Mouse (Mus musculus) embryonic fibroblast, embryonic 13.5 days (primary cell): ENCODE results near the gene Ptpra. TPM values are rescaled to one million over a fixed set of nuclear protein-coding genes. Genes with fewer than 3 reads are reported as not detected.

Experiments
- H3K27ac ChIP-seq: 2 replicates; pipeline ENCODE4 v1.5.1; 2012; ENCODE audit warnings: low read length, control low read depth, inconsistent platforms; ENCODE audit not compliant: insufficient read depth
- H3K4me1 ChIP-seq: 2 replicates; pipeline ENCODE4 v1.6.1; 2011; ENCODE audit warnings: low read length; ENCODE audit not compliant: control insufficient read depth, insufficient read depth
- H3K4me3 ChIP-seq: 2 replicates; pipeline ENCODE4 v1.5.1; 2011; ENCODE audit warnings: mild to moderate bottlenecking, control low read depth, low read length; ENCODE audit not compliant: insufficient read depth
- CTCF ChIP-seq: IDR thresholded peaks from 2 replicates; pipeline ENCODE4 v1.5.1; 2011; ENCODE audit warnings: mild to moderate bottlenecking, control low read depth, low read length, moderate library complexity, borderline replicate concordance; ENCODE audit not compliant: insufficient read depth
- POLR2A ChIP-seq: IDR thresholded peaks from 2 replicates; pipeline ENCODE4 v1.6.1; 2011; ENCODE audit warnings: low read depth, mild to moderate bottlenecking, control low read depth, low read length, moderate library complexity
- polyA plus RNA-seq: library from polyadenylated mRNA; stranded (reverse); fragments of >200 nt; gene quantifications from 2 replicates; pipeline ENCODE4 v1.2.4, GENCODE M21; 2011; ENCODE audit warnings: low read depth; ENCODE audit not compliant: missing spikeins, insufficient read length

The Ptpra gene
- polyA plus RNA-seq, 1 experiment, result 116 TPM

DNA sequence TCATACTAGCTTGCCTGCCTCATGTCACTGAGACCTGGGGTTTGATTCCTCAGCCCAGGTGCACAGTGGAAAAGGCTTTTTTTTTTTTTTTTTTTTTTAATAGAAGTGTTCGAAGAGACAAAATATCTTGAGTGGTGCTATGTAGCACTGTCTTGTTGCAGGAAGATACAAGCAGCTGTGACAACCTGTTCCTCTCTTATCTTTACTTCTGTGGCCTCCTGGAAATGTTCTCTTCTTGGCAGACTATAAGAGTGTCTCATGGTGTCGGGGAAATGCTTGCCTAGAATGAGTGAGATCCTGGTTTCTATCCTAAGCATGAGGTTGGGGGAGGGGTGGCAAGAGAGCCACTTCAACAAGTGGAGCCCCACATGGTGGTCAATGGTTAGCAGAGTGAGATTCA is 138.3 kb downstream of the Ptpra start:
- no peak for TF ChIP-seq CTCF
- no peak for TF ChIP-seq POLR2A
- H3K4me3 ChIP-seq, result no peak overlapping the region
- no peaks in the 10 kb centered on the region for H3K4me1 ChIP-seq
- H3K27ac ChIP-seq, result no peak overlapping the region

DNA sequence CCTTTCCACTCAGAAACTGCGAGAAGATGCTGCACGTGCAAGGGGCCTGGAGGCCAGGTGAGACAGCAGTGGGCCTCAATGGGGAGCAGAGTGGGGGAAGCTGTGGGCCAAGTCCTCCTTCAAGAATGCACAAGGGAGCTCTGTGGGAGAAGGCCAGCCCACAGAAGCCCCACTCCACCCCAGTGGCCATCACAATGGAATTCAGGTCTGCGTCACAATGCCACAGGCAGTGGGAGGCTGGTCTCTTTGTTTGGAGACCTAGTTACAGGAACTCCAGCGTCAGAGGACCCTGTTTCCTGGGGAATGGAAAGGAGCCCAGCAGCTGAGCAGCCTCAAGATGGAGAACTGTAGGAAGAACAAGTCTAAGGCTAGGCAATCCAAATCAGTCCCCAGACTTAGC is 139.1 kb downstream of the Ptpra start:
- TF ChIP-seq POLR2A, result no peak
- TF ChIP-seq CTCF, result no peak
- Histone ChIP-seq H3K4me3 (no peak overlapping the region), H3K27ac (no peak overlapping the region), H3K4me1 (no peaks in the 10 kb centered on the region)

DNA sequence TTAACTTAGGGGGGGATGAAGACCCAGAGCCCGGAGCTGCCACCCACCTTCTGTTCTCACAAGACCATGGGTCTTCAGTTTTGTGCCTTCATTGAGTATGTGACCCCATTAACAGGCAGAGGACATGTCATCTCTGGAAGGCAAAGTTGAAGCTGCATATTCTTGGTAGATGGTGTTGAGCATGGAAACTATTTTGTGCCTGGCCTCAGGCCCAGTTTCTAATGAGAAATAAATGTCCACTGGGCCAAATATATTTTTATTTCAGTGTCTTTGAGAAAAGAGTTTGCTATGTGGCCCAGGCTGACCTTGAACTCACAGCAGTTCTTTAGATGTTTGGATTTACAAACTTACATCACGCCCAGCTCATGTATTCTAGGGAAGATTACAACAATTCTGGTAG is 139.7 kb downstream of the Ptpra start:
- Histone ChIP-seq H3K4me3 (no peak overlapping the region), H3K27ac (no peak overlapping the region), H3K4me1 (no peaks in the 10 kb centered on the region)
- TF ChIP-seq CTCF, result no peak
- no peak for TF ChIP-seq POLR2A

- Histone ChIP-seq H3K4me3 (no peak overlapping the region), H3K4me1 (no peaks in the 10 kb centered on the region), H3K27ac (no peak overlapping the region)
- TF ChIP-seq CTCF (no peak), POLR2A (no peak)
Measured at GRCm38 (mm10) chr2:130591016-130591415, 140.9 kb downstream of the Ptpra start.

DNA sequence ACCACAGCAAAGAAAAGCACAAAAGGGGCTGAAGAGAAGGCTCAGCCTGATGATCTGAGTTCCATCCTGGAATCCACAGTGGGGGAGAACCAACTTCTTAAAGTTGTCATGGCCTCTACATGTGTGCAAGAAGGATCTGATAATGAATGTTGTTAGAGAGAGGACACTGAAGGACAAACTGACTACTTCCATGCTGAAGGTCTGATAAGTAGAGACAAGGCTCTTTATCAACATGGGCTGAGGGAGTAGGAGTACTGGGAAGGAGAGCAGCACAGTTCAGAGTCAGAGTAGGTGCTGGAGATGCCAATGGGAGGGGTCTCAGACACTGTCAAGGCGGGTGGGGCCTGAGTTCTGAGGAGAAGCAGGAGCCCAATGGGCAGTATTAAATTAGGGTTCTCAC is 145.5 kb downstream of the Ptpra start:
- Histone ChIP-seq H3K4me1 (no peaks in the 10 kb centered on the region), H3K27ac (no peak overlapping the region), H3K4me3 (no peak overlapping the region)
- TF ChIP-seq CTCF, result no peak

GRCm38 (mm10) chr2:130597601-130598010 is 147.5 kb downstream of the Ptpra start:
- no peak overlapping the region for H3K4me3 ChIP-seq
- H3K4me1 ChIP-seq, result no peaks in the 10 kb centered on the region
- no peak overlapping the region for H3K27ac ChIP-seq
- TF ChIP-seq CTCF (no peak), POLR2A (no peak)

DNA sequence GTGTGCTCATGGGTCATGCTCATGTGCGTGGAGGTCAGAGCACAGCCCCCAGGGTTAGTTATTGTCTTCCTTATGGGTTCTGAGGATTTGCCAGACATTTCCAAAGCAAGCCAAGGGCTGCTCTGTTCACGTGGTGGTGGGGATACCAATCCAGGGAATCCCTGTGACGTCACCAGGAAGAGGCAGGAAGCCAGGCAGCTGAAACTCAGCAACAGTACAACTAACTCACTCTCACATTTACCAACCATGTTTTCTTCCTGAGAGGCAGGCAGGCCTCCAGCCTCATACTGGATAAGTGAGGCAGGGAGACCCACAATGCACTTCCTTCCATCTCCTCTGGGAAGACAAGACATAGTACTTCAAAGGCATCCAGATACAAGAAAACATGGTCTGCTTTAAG is 148.3 kb downstream of the Ptpra start:
- Histone ChIP-seq H3K27ac (no peak overlapping the region), H3K4me1 (no peaks in the 10 kb centered on the region), H3K4me3 (no peak overlapping the region)
- no peak for TF ChIP-seq POLR2A
- no peak for TF ChIP-seq CTCF

DNA sequence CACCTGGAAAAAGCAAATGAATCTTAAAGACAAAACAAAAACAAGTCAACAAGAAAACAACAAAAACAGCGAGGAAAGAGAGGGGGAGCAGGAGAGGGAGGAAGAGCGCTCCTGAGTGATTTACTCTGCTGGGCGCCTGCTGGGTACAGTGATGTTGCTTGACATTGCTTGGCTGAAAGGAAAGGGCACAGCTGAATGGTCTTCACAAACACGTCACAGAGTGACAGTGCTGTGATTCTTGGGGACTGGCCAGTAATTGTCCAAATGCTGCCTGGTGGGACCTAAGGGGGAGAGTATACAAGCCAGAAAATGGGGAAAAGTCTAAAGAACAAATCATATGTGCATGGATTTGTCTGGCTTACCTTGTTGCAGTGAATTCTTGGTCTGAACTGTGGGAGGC is 152.1 kb downstream of the Ptpra start:
- TF ChIP-seq CTCF, result no peak
- Histone ChIP-seq H3K4me1 (no peaks in the 10 kb centered on the region), H3K27ac (no peak overlapping the region), H3K4me3 (no peak overlapping the region)

Other genes starting within 250 kb of the Ptpra start
- gene Nop56, start 175.8 kb upstream of the Ptpra start, polyA plus RNA-seq, result 163 and 172 TPM in 2 replicates
- gene Idh3b, start 165.7 kb upstream of the Ptpra start, polyA plus RNA-seq, result 143 and 156 TPM in 2 replicates
- gene Ebf4, start 155.1 kb upstream of the Ptpra start, polyA plus RNA-seq, result 3.0 and 4.1 TPM in 2 replicates
- 38.9 and 54.4 TPM in 2 replicates for gene Cpxm1, start 52.7 kb upstream of the Ptpra start, polyA plus RNA-seq
- not detected in 2 replicates for gene Gm28372, start 45.0 kb upstream of the Ptpra start, polyA plus RNA-seq
- not detected in 2 replicates for gene 1700020A23Rik, start 45.0 kb upstream of the Ptpra start, polyA plus RNA-seq
- gene Tmem239, start 43.8 kb upstream of the Ptpra start, polyA plus RNA-seq, result not detected in 2 replicates
- 84.9 and 90.1 TPM in 2 replicates for gene Vps16, start 25.9 kb upstream of the Ptpra start, polyA plus RNA-seq
- gene Pced1a, start 25.6 kb upstream of the Ptpra start, polyA plus RNA-seq, result 15.8 and 18.7 TPM in 2 replicates
- 24.4 and 24.7 TPM in 2 replicates for gene Mrps26, start 113.5 kb downstream of the Ptpra start, polyA plus RNA-seq
- gene Oxt, start 125.9 kb downstream of the Ptpra start, polyA plus RNA-seq, result not detected in 2 replicates
- gene Avp, start 132.3 kb downstream of the Ptpra start, polyA plus RNA-seq, result not detected in 2 replicates
- 9.3 and 10.3 TPM in 2 replicates for gene Fastkd5, start 179.7 kb downstream of the Ptpra start, polyA plus RNA-seq
- 7.2 and 8.4 TPM in 2 replicates for gene Ubox5, start 179.8 kb downstream of the Ptpra start, polyA plus RNA-seq
- gene Lzts3, start 192.5 kb downstream of the Ptpra start, polyA plus RNA-seq, result 4.5 and 5.1 TPM in 2 replicates
- 45.9 and 46.7 TPM in 2 replicates for gene Ddrgk1, start 214.4 kb downstream of the Ptpra start, polyA plus RNA-seq
- 66.6 and 71.8 TPM in 2 replicates for gene Itpa, start 217.3 kb downstream of the Ptpra start, polyA plus RNA-seq
- 3.5 TPM in 2 replicates for gene Slc4a11, start 247.2 kb downstream of the Ptpra start, polyA plus RNA-seq